Mouse (Mus musculus): ENCODE results near the gene Nfkb2.

Gene Nfkb2

GRCm38 (mm10) chr19:46323716-46324115, 19.6 kb downstream of the Nfkb2 start:
- DNase-seq = no peak

- no peak for DNase-seq
Observed at GRCm38 (mm10) chr19:46324366-46324765, 20.2 kb downstream of the Nfkb2 start.

- DNase-seq = no peak
Observed at GRCm38 (mm10) chr19:46324918-46325317, 20.8 kb downstream of the Nfkb2 start.

GRCm38 (mm10) chr19:46326019-46326755, 22.1 kb downstream of the Nfkb2 start:
- DNase-seq = no peak

- DNase-seq = peak; percentile 64 to 67
Observed at GRCm38 (mm10) chr19:46326756-46327305, 22.7 kb downstream of the Nfkb2 start, which contains the start of gene Psd. Gene Psd (minus strand): TSS chr19:46327156.

GRCm38 (mm10) chr19:46327531-46328064, 23.5 kb downstream of the Nfkb2 start:
- DNase-seq = no peak

- peak; percentile 87 to 91 for DNase-seq
Observed at GRCm38 (mm10) chr19:46328081-46329030, 24.2 kb downstream of the Nfkb2 start, which contains the start of gene Fbxl15. Gene Fbxl15 (plus strand): TSS chr19:46328184.

GRCm38 (mm10) chr19:46329031-46329641, 25.0 kb downstream of the Nfkb2 start:
- DNase-seq = peak in 1 of 2 experiments; percentile 40

GRCm38 (mm10) chr19:46329951-46330350, 25.8 kb downstream of the Nfkb2 start:
- peak; percentile 81 to 84 for DNase-seq

GRCm38 (mm10) chr19:46330696-46331095, 26.6 kb downstream of the Nfkb2 start:
- DNase-seq = no peak

- DNase-seq = no peak
Observed at GRCm38 (mm10) chr19:46331326-46331725, 27.2 kb downstream of the Nfkb2 start.

GRCm38 (mm10) chr19:46331936-46332335, 27.8 kb downstream of the Nfkb2 start:
- no peak for DNase-seq

- no peak for DNase-seq
Observed at GRCm38 (mm10) chr19:46332721-46333339, 28.7 kb downstream of the Nfkb2 start.

GRCm38 (mm10) chr19:46333906-46334305, 29.8 kb downstream of the Nfkb2 start:
- DNase-seq = no peak

- DNase-seq = no peak
Observed at GRCm38 (mm10) chr19:46337719-46338330, 33.7 kb downstream of the Nfkb2 start.

- DNase-seq = peak; percentile 95 to 97
Observed at GRCm38 (mm10) chr19:46338331-46338936, 34.3 kb downstream of the Nfkb2 start, which contains the start of gene Cuedc2. Gene Cuedc2 (minus strand): TSS chr19:46338702.

GRCm38 (mm10) chr19:46338942-46339286, 34.8 kb downstream of the Nfkb2 start:
- DNase-seq = no peak

GRCm38 (mm10) chr19:46339287-46339971, 35.3 kb downstream of the Nfkb2 start:
- DNase-seq = peak; percentile 64 to 70

GRCm38 (mm10) chr19:46344710-46345419, 40.7 kb downstream of the Nfkb2 start:
- no peak for DNase-seq

GRCm38 (mm10) chr19:46347146-46347545, 43.0 kb downstream of the Nfkb2 start:
- no peak for DNase-seq

All from B cell, adult 2 months (primary cell).